Mouse (Mus musculus): ENCODE data around the gene Anapc16.

GRCm38 (mm10) chr10:59953564-59954039, 49.3 kb downstream of the Anapc16 start:
- TF ChIP-seq MEF2A (IDR thresholded peaks at IDR 0.05; ENCODE audit: extremely low read depth, insufficient replicate concordance, low read depth, low read length, poor library complexity, severe bottlenecking) (no peak), POLR2A (IDR thresholded peaks at IDR 0.05; ENCODE audit: control insufficient read depth in 1 of 2, insufficient read depth in 1 of 2, low read depth in 1 of 2, low read length in 2 of 2, poor library complexity in 1 of 2) (no peak), RAD21 (IDR thresholded peaks at IDR 0.05; ENCODE audit: low read depth, low read length) (no peak), CTCF (IDR thresholded peaks at IDR 0.05 in 2 of 3, conservative IDR thresholded peaks at IDR 0.05 in 1 of 3; ENCODE audit: control insufficient read depth in 1 of 3, insufficient read depth in 1 of 3, low read depth in 2 of 3, low read length in 3 of 3, poor library complexity in 1 of 3, severe bottlenecking in 1 of 3) (no peak), BHLHE40 (IDR thresholded peaks at IDR 0.05; ENCODE audit: borderline replicate concordance, low read depth, low read length) (no peak), E2F4 (IDR thresholded peaks at IDR 0.05; ENCODE audit: borderline replicate concordance, low read depth, low read length) (no peak), CHD2 (IDR thresholded peaks at IDR 0.05; ENCODE audit: low read length) (no peak)

Data from MEL (cell line).